Mouse (Mus musculus): ENCODE data around the gene Med12l. TPM values are rescaled to one million over a fixed set of nuclear protein-coding genes. Genes with fewer than 3 reads are reported as not detected.

Med12l gene
- polyA plus RNA-seq, 1 experiment from 2014 or later: 2.4 TPM

GRCm38 (mm10) chr3:59278620-59279019, 273.0 kb downstream of the Med12l start:
- Histone ChIP-seq H3K9me3 (replicated peaks) (no peaks in the 10 kb centered on the region), H3K27ac (no peak overlapping the region), H3K27me3 (no peaks in the 10 kb centered on the region), H3K4me3 (replicated peaks) (no peak overlapping the region), H3K9ac (no peak overlapping the region), H3K4me1 (no peaks in the 10 kb centered on the region), H3K36me3 (0 out of 2 replicates have a peak, but pooled peaks cover 3% of the 10 kb centered on the region), H3K4me2 (no peak overlapping the region)
- ATAC-seq (replicated peaks; ENCODE audit: low FRiP score): no peak

GRCm38 (mm10) chr3:59290551-59290950, 284.9 kb downstream of the Med12l start:
- Histone ChIP-seq H3K4me3 (replicated peaks) (no peak overlapping the region), H3K4me1 (no peaks in the 10 kb centered on the region), H3K27ac (no peak overlapping the region), H3K27me3 (no peaks in the 10 kb centered on the region), H3K9ac (no peak overlapping the region), H3K4me2 (no peak overlapping the region), H3K9me3 (replicated peaks) (no peaks in the 10 kb centered on the region), H3K36me3 (no peaks in the 10 kb centered on the region)
- no peak for ATAC-seq (replicated peaks; ENCODE audit: low FRiP score)
- 50% methylated on average over 2 of the region's 2 CpGs for WGBS

GRCm38 (mm10) chr3:59293437-59294199, 288.0 kb downstream of the Med12l start:
- no peak overlapping the region for H3K27ac ChIP-seq
- H3K9me3 ChIP-seq (replicated peaks): no peaks in the 10 kb centered on the region
- H3K4me2 ChIP-seq: no peak overlapping the region
- H3K4me3 ChIP-seq (replicated peaks): no peak overlapping the region
- no peak overlapping the region for H3K9ac ChIP-seq
- no peaks in the 10 kb centered on the region for H3K36me3 ChIP-seq
- H3K4me1 ChIP-seq: no peaks in the 10 kb centered on the region
- H3K27me3 ChIP-seq: no peaks in the 10 kb centered on the region
- WGBS: 83% methylated on average over 5 of the region's 5 CpGs
- no peak for ATAC-seq (replicated peaks; ENCODE audit: low FRiP score)

GRCm38 (mm10) chr3:59295699-59296562, 290.3 kb downstream of the Med12l start:
- Histone ChIP-seq H3K4me2 (no peak overlapping the region), H3K36me3 (no peaks in the 10 kb centered on the region), H3K27ac (no peak overlapping the region), H3K9ac (no peak overlapping the region), H3K27me3 (no peaks in the 10 kb centered on the region), H3K4me1 (no peaks in the 10 kb centered on the region), H3K9me3 (replicated peaks) (no peaks in the 10 kb centered on the region), H3K4me3 (replicated peaks) (no peak overlapping the region)
- ATAC-seq (replicated peaks; ENCODE audit: low FRiP score): no peak
- 89% methylated on average over 16 of the region's 16 CpGs for WGBS

- no peaks in the 10 kb centered on the region for H3K27me3 ChIP-seq
- no peak for ATAC-seq (replicated peaks; ENCODE audit: low FRiP score)
- no peaks in the 10 kb centered on the region for H3K36me3 ChIP-seq
- H3K9me3 ChIP-seq (replicated peaks): no peaks in the 10 kb centered on the region
- 88% methylated on average over 5 of the region's 5 CpGs for WGBS
- H3K4me3 ChIP-seq (replicated peaks): no peak overlapping the region
- H3K9ac ChIP-seq: no peak overlapping the region
- no peak overlapping the region for H3K4me2 ChIP-seq
- no peak overlapping the region for H3K27ac ChIP-seq
- H3K4me1 ChIP-seq: no peaks in the 10 kb centered on the region
Measured at GRCm38 (mm10) chr3:59296563-59297130, 291.0 kb downstream of the Med12l start.

GRCm38 (mm10) chr3:59297653-59298052, 292.0 kb downstream of the Med12l start:
- no peak overlapping the region for H3K27ac ChIP-seq
- H3K4me2 ChIP-seq: no peak overlapping the region
- H3K4me1 ChIP-seq: no peaks in the 10 kb centered on the region
- H3K4me3 ChIP-seq (replicated peaks): no peak overlapping the region
- no peaks in the 10 kb centered on the region for H3K36me3 ChIP-seq
- H3K9me3 ChIP-seq (replicated peaks): no peaks in the 10 kb centered on the region
- no peak for ATAC-seq (replicated peaks; ENCODE audit: low FRiP score)
- no peaks in the 10 kb centered on the region for H3K27me3 ChIP-seq
- 83% methylated on average over 16 of the region's 16 CpGs for WGBS
- no peak overlapping the region for H3K9ac ChIP-seq

- no peak overlapping the region for H3K27ac ChIP-seq
- WGBS: 87% methylated on average over 5 of the region's 5 CpGs
- no peaks in the 10 kb centered on the region for H3K4me1 ChIP-seq
- H3K9me3 ChIP-seq (replicated peaks): no peaks in the 10 kb centered on the region
- H3K4me3 ChIP-seq (replicated peaks): no peak overlapping the region
- H3K36me3 ChIP-seq: no peaks in the 10 kb centered on the region
- H3K4me2 ChIP-seq: no peak overlapping the region
- H3K27me3 ChIP-seq: no peaks in the 10 kb centered on the region
- no peak for ATAC-seq (replicated peaks; ENCODE audit: low FRiP score)
- H3K9ac ChIP-seq: no peak overlapping the region
Measured at GRCm38 (mm10) chr3:59304944-59305343, 299.3 kb downstream of the Med12l start.

GRCm38 (mm10) chr3:59305518-59305917, 299.9 kb downstream of the Med12l start:
- H3K4me1 ChIP-seq: no peaks in the 10 kb centered on the region
- no peaks in the 10 kb centered on the region for H3K27me3 ChIP-seq
- no peak overlapping the region for H3K9ac ChIP-seq
- WGBS: 95% methylated on average over 2 of the region's 2 CpGs
- no peak overlapping the region for H3K27ac ChIP-seq
- H3K9me3 ChIP-seq (replicated peaks): no peaks in the 10 kb centered on the region
- no peak overlapping the region for H3K4me2 ChIP-seq
- ATAC-seq (replicated peaks; ENCODE audit: low FRiP score): no peak
- H3K36me3 ChIP-seq: no peaks in the 10 kb centered on the region
- no peak overlapping the region for H3K4me3 ChIP-seq (replicated peaks)

GRCm38 (mm10) chr3:59312610-59313009, 307.0 kb downstream of the Med12l start:
- ATAC-seq (replicated peaks; ENCODE audit: low FRiP score): no peak

GRCm38 (mm10) chr3:59316077-59316476, 310.5 kb downstream of the Med12l start:
- Histone ChIP-seq H3K9me3 (replicated peaks) (no peaks in the 10 kb centered on the region), H3K4me2 (no peak overlapping the region), H3K36me3 (peaks cover 28% of the 10 kb centered on the region), H3K27me3 (no peaks in the 10 kb centered on the region), H3K4me1 (no peaks in the 10 kb centered on the region), H3K27ac (no peak overlapping the region), H3K4me3 (replicated peaks) (no peak overlapping the region), H3K9ac (no peak overlapping the region)
- WGBS: 72% methylated on average over 7 of the region's 7 CpGs
- ATAC-seq (replicated peaks; ENCODE audit: low FRiP score): no peak

More at GRCm38 (mm10) chr3:59312610-59313009, 307.0 kb downstream of the Med12l start:
- no peak overlapping the region for H3K27ac ChIP-seq
- H3K9ac ChIP-seq: no peak overlapping the region
- H3K4me1 ChIP-seq: no peaks in the 10 kb centered on the region
- H3K27me3 ChIP-seq: no peaks in the 10 kb centered on the region
- H3K4me3 ChIP-seq (replicated peaks): no peak overlapping the region
- 87% methylated on average over 10 of the region's 10 CpGs for WGBS
- no peaks in the 10 kb centered on the region for H3K9me3 ChIP-seq (replicated peaks)
- no peak overlapping the region for H3K4me2 ChIP-seq
- peaks cover 4% of the 10 kb centered on the region for H3K36me3 ChIP-seq

- H3K9me3 ChIP-seq (replicated peaks): no peaks in the 10 kb centered on the region
- WGBS: 28% methylated on average over 7 of the region's 7 CpGs
- no peak for ATAC-seq (replicated peaks; ENCODE audit: low FRiP score)
Measured at GRCm38 (mm10) chr3:59321278-59321876, 315.8 kb downstream of the Med12l start.

GRCm38 (mm10) chr3:59328526-59328925, 322.9 kb downstream of the Med12l start:
- H3K9me3 ChIP-seq (replicated peaks): no peaks in the 10 kb centered on the region
- no peak overlapping the region for H3K4me3 ChIP-seq (replicated peaks)
- H3K27ac ChIP-seq: no peak overlapping the region
- H3K9ac ChIP-seq: no peak overlapping the region
- no peaks in the 10 kb centered on the region for H3K27me3 ChIP-seq
- H3K4me1 ChIP-seq: no peaks in the 10 kb centered on the region
- peaks cover 35% of the 10 kb centered on the region for H3K36me3 ChIP-seq
- H3K4me2 ChIP-seq: no peak overlapping the region
- 85% methylated on average over 2 of the region's 2 CpGs for WGBS
- ATAC-seq (replicated peaks; ENCODE audit: low FRiP score): no peak

More at GRCm38 (mm10) chr3:59321278-59321876, 315.8 kb downstream of the Med12l start:
- H3K4me3 ChIP-seq (replicated peaks): no peak overlapping the region
- H3K4me2 ChIP-seq: no peak overlapping the region
- peaks cover 33% of the 10 kb centered on the region for H3K36me3 ChIP-seq
- no peaks in the 10 kb centered on the region for H3K27me3 ChIP-seq
- H3K4me1 ChIP-seq: no peaks in the 10 kb centered on the region
- no peak overlapping the region for H3K27ac ChIP-seq
- H3K9ac ChIP-seq: no peak overlapping the region
